Mouse (Mus musculus): ENCODE results near the gene Nek9. TPM values are rescaled to one million over a fixed set of nuclear protein-coding genes. Genes with fewer than 3 reads are reported as not detected.
A peak's percentile ranks its signal among the peaks of the same experiment; 100 is the strongest.

Nek9 gene
- 100 to 1,000 TPM; 119 to 125 TPM for total RNA-seq (2021)
- long read RNA-seq, experiment 1, full-length matches to known transcripts: 1 of 15 reads
- long read RNA-seq, experiment 1, partial matches to known transcripts: 3 of 15 reads
- long read RNA-seq, experiment 1, other reads (novel, unspliced or antisense): 11 of 15 reads
- long read RNA-seq, experiment 2, full-length matches to known transcripts: 2 of 14 reads
- long read RNA-seq, experiment 2, partial matches to known transcripts: 11 of 14 reads
- long read RNA-seq, experiment 2, other reads (novel, unspliced or antisense): 1 of 14 reads

GRCm38 (mm10) chr12:85339243-85339729, at the start of gene Nek9:
Gene Nek9 (minus strand): TSS chr12:85339362.
- peak; percentile 94 to 98 for DNase-seq

GRCm38 (mm10) chr12:85385995-85386375, 46.8 kb upstream of the Nek9 start:
- DNase-seq: no peak

- DNase-seq: peak; percentile 49 to 69
Measured at GRCm38 (mm10) chr12:85385329-85385994, 46.3 kb upstream of the Nek9 start.

GRCm38 (mm10) chr12:85382761-85383680, 43.9 kb upstream of the Nek9 start:
- DNase-seq: no peak

GRCm38 (mm10) chr12:85381570-85381969, 42.4 kb upstream of the Nek9 start:
- DNase-seq: no peak

GRCm38 (mm10) chr12:85380942-85381341, 41.8 kb upstream of the Nek9 start:
- DNase-seq: no peak

- DNase-seq: peak in 1 of 2 experiments; percentile 25
Measured at GRCm38 (mm10) chr12:85380308-85380707, 41.1 kb upstream of the Nek9 start.

GRCm38 (mm10) chr12:85378271-85378670, 39.1 kb upstream of the Nek9 start:
- no peak for DNase-seq

GRCm38 (mm10) chr12:85374561-85375272, 35.6 kb upstream of the Nek9 start, which contains the start of gene Tmed10:
Gene Tmed10 (minus strand): TSS chr12:85374847.
- peak; percentile 94 to 96 for DNase-seq

GRCm38 (mm10) chr12:85373591-85374560, 34.7 kb upstream of the Nek9 start:
- DNase-seq: peak; percentile 77 to 81

GRCm38 (mm10) chr12:85372068-85372665, 33.0 kb upstream of the Nek9 start:
- DNase-seq: no peak

- DNase-seq: no peak
Measured at GRCm38 (mm10) chr12:85368441-85369063, 29.4 kb upstream of the Nek9 start.

GRCm38 (mm10) chr12:85366271-85366670, 27.1 kb upstream of the Nek9 start:
- DNase-seq: peak in 1 of 2 experiments; percentile 53

- DNase-seq: no peak
Measured at GRCm38 (mm10) chr12:85362510-85362909, 23.3 kb upstream of the Nek9 start.

- no peak for DNase-seq
Measured at GRCm38 (mm10) chr12:85361580-85361979, 22.4 kb upstream of the Nek9 start.

GRCm38 (mm10) chr12:85361165-85361564, 22.0 kb upstream of the Nek9 start:
- no peak for DNase-seq

- no peak for DNase-seq
Measured at GRCm38 (mm10) chr12:85354061-85354460, 14.9 kb upstream of the Nek9 start.

- peak; percentile 50 to 64 for DNase-seq
Measured at GRCm38 (mm10) chr12:85350407-85351232, 11.5 kb upstream of the Nek9 start.

GRCm38 (mm10) chr12:85348338-85348737, 9.2 kb upstream of the Nek9 start:
- peak in 1 of 2 experiments; percentile 68 for DNase-seq
